Mouse (Mus musculus): ENCODE data around the gene Nt5m.

- no peak for TF ChIP-seq CTCF (IDR thresholded peaks at IDR 0.05)
- TF ChIP-seq EP300 (IDR thresholded peaks at IDR 0.05), result no peak
Measured at GRCm38 (mm10) chr11:59895316-59895715, 56.1 kb downstream of the Nt5m start.

Measured in lung, postnatal 0 days (tissue).